Mouse (Mus musculus) brown adipose tissue, adult 24 weeks (tissue): Measurements from ENCODE around the gene Tac1. TPM values are rescaled to one million over a fixed set of nuclear protein-coding genes. Genes with fewer than 3 reads are reported as not detected.
"Not testable (repeated sequence)": the region's sequence is repeated elsewhere in the genome, so short reads cannot be mapped to it uniquely, and the experiment has no call there.

ENCODE experiments used
- H3K27ac ChIP-seq: fragments of 200-500 bp; replicated peaks from 2 replicates; pipeline ENCODE4 v1.5.1; 2012; ENCODE audit warnings: low read depth, mild to moderate bottlenecking, low read length
- H3K4me1 ChIP-seq: fragments of 200-500 bp; 2 replicates; pipeline ENCODE4 v1.6.1; 2012; ENCODE audit warnings: low read length, mixed read lengths; ENCODE audit not compliant: control insufficient read depth, insufficient read depth, insufficient read length
- H3K4me3 ChIP-seq: fragments of 200-500 bp; 2 replicates; pipeline ENCODE4 v1.5.1; 2012; ENCODE audit warnings: low read depth, mild to moderate bottlenecking, low read length, moderate library complexity; ENCODE audit not compliant: insufficient read depth
- polyA plus RNA-seq: library from polyadenylated mRNA; stranded (reverse); fragments of >200 nt; gene quantifications from 2 replicates; pipeline ENCODE4 v1.2.4, GENCODE M21; 2012; ENCODE audit not compliant: missing spikeins, insufficient read depth, insufficient read length

Tac1 gene
- not detected in 2 replicates for polyA plus RNA-seq

DNA sequence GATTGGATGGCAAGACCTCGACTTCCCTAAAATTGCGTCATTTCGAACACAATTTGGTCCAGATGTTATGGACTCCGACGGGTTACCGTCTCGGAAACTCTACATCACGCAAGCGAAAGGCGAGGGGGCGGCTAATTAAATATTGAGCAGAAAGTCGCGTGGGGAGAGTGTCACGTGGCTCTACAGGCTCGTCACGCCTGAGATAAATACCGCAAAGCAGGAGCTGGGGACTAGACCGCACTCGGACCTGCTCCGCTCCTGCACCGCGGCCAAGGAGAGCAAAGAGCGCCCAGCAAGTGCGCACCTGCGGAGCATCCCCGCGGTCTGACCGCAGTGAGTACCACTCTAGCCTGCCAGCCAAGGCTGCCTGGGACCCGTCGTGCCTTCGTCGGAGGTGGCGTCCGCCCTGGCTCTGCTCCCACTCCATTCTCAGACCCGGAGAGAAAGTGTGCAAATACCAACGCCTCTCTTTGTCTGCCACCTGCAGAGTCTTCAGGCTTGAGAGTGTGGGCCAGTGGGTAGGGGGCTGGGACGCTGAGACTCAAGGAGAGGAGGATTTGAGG is at the start of gene Tac1:
Tac1 (plus strand) TSS at position 51 of the 563 bp plus-strand sequence.
- Histone ChIP-seq H3K4me1 (no peaks in the 10 kb centered on the region; the same call in 1 of the 2 replicates), H3K27ac (no peak within 1 kb of the TSS), H3K4me3 (no peak within 1 kb of the TSS)

DNA sequence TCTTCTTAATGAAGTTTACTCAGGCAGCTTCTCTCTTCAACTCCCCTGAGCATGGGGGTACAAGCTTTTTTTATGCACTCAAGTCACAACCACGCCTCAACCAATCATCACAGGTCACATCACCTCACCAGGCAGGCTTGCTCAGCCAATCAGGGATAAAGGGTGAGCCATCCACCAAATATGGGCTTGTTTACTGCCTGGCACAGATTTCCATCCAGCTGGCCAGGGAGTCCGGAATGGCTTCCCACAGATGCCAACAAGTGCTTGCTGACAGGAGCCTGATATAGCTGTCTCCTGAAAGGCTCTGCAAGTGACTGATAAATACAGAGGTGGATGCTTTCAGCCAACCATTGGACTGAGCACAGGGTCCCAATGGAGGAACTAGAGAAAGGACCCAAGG is 11.2 kb upstream of the Tac1 start:
- H3K4me1 ChIP-seq, H3K4me3 ChIP-seq, H3K27ac ChIP-seq: not testable (repeated sequence)

DNA sequence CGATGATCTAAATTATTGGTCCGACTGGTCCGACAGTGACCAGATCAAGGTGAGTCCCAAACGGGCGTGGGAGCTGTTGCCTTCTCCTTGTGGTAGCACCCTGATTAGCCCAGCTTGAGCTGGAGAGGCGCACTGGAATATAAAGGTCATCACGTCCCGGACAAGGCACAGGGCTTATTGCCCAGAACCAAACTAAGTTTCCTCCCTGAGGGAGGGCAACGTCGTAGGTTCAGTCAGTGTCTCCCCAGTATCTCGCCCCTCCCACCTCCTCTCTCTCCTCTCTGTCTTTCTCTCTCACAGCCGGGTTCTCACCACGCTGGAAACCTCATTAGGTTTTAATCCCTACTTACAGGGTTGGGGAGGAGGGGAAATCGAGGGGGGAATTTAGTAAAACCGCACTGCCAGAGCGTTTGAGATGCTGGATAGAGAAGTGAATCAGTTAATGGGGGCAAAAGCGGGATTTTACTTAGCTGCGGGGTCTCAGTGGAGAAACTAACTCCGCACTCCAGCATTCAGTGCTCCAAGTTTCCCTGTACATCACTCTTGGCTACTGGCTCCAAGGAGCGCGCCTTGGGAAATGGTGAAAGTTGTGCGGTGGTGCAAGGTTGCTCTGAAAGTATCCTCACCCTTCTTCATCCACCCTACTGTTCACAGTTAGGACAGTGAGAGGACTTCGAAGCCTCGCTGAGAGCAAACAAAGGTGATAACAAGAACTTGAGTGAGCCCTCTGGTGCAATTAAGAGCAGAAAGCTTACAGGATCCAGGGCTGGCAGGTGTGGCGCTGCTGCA is 1.2 kb downstream of the Tac1 start:
- no peak overlapping the region for H3K27ac ChIP-seq
- H3K4me1 ChIP-seq, result no peaks in the 10 kb centered on the region; the same call in 1 of the 2 replicates
- no peak overlapping the region for H3K4me3 ChIP-seq

DNA sequence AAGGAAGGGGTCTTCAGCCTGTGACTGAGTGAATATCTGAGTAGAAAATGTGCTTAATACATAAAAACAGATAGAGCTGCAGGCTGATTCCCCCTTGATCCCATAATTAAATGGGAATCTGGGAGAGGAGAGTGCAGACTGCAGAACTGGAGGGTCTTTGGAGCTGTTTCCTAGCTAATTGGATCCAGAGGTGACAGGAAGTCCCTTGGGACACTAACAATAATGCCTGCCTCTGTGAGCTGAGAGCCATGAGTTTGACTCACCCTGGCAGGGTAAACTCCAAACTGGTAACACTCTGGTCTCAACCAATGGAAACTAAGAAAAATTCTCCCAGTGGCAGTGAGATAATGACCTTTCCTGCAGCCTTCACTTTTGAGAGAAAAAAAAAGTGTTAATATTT is 3.5 kb downstream of the Tac1 start:
- Histone ChIP-seq H3K27ac (no peak overlapping the region), H3K4me1 (no peaks in the 10 kb centered on the region; the same call in 1 of the 2 replicates), H3K4me3 (no peak overlapping the region)

DNA sequence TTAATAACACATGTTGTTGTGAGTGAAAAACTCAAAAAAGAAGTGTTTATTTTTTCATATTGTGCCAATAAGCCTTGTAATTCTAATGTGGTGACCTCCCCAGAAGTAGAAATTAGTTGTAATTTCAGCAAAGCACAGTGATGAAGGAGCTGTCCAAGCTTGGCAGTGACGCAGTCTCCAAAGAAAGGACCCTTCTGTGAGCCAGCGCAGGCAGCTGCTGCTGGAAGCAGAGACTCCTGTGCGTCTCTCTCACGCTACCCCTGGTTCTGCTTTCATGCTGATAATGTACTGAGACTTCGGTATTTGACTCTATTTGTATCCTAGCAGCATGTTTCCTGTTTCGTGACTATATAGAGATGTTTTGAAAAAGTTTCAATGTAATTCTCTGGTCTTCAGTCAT is 7.8 kb downstream of the Tac1 start:
- Histone ChIP-seq H3K27ac (no peak overlapping the region), H3K4me3 (no peak overlapping the region), H3K4me1 (no peaks in the 10 kb centered on the region)

DNA sequence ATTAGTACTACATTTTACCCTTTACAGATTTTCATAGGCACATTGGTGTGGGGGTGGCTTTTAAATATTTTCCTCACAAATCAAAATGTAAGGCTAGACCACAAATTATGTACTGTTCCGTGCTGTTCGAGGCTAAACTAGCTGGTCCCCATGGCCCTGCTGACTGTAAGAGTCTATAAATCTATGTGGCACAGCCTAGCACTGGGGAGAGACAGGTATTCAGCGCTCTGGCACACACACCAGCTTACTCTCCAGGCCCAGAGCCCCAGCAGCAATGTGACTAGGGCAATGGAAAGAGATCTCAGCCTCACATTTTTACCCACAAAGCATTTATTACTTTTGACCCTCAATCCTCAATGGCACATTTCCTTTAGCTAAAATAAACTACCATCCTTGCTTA is 9.9 kb downstream of the Tac1 start:
- Histone ChIP-seq H3K4me1 (no peaks in the 10 kb centered on the region), H3K27ac (no peak overlapping the region), H3K4me3 (no peak overlapping the region)

DNA sequence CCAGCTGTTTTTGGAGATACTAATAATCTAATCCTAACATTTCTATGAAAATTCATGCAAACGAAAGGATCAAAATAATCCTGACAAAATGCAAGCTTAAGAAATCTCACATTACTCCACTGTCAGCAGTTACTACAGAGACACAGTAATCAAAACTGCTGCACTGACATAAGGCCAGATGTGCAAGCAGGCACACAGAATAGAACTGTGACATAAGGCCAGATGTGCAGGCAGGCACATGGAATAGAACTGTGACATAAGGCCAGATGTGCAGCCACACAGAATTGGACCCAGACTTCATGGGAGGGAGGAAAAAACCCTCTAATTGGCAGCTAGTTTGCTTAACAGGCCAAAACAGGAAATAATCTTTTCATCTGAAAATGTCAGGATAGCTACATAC is 16.5 kb downstream of the Tac1 start:
- no peaks in the 10 kb centered on the region for H3K4me1 ChIP-seq
- H3K4me3 ChIP-seq, result no peak overlapping the region
- H3K27ac ChIP-seq, result no peak overlapping the region

DNA sequence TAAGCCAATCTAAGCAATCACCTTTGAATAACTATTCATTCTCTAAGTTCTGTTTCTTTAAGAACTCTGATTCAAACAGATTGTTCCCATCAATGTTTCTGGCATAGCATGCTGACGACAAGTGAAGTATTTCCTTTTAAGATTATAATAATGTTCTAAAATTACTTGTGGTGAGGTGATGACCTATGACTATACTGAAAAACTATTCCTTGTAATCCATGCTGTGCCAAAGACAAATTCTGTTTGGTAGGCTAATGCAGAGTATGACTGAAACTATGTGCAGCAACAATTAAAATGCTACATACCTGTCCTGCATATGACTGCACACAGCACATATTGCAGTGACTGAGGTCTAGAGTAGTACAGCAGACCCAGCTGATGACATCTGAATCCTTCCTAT is 23.4 kb downstream of the Tac1 start:
- Histone ChIP-seq H3K4me1 (no peaks in the 10 kb centered on the region), H3K4me3 (no peak overlapping the region), H3K27ac (no peak overlapping the region)

DNA sequence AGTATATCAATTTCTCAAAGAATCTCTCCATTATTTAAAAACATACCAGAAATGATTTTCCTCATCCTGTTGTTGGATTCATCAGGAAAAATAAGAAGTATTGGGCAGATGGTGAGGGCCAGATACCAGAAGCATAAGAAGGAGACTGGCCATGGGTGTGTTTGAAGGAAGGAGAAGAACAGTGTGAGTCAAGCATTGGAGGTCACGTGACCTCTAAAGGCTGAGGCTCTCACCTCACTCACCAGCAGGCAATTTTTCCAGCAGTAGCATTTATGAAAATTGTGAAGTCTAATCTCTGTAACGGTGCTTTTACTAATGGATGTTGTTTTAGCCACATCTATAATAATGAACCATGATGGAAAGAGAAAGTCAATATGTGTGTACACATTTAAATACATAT is 39.8 kb downstream of the Tac1 start:
- H3K4me3 ChIP-seq, result no peak overlapping the region
- no peak overlapping the region for H3K27ac ChIP-seq
- no peaks in the 10 kb centered on the region for H3K4me1 ChIP-seq

DNA sequence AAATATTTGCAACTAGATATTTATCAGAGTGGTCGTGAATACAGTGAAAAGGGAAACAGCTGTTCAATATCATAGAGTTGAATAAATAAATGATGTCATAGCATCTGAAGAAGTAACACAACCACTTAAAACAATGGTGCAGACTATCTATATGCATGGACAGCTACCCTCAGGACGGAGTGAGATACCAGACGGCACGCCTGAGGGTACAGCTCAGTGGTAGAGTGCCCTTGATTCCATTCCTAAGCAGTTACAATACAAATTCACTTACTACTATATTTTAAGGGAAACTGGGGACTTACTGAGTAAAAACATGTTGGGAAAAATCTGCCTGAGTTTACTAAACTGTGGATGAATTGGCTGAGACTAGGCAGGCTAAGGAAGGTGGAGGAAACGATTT is 43.7 kb downstream of the Tac1 start:
- Histone ChIP-seq H3K4me3 (no peak overlapping the region), H3K27ac (no peak overlapping the region), H3K4me1 (no peaks in the 10 kb centered on the region)

DNA sequence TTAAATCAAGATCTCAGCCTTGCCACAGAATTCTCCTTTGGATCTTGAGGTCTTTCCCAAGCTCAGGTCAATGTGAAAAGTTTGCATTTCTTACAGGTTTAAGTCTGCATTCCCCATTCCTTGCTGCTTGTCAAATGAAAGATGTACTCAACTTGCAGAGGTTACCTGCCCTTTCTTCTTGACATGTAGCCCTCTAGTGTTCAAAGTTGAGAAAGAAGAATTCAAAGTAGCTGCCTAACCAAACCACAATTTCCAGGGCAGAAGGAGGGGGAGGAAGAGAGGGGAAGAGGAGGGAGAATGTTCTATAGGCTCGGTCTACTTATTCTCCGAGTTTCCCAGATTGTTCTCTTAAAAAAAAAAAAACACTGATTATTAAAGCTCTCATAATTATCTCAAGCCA is 45.5 kb downstream of the Tac1 start:
- H3K27ac ChIP-seq, result no peak overlapping the region
- H3K4me1 ChIP-seq, result no peaks in the 10 kb centered on the region
- no peak overlapping the region for H3K4me3 ChIP-seq

DNA sequence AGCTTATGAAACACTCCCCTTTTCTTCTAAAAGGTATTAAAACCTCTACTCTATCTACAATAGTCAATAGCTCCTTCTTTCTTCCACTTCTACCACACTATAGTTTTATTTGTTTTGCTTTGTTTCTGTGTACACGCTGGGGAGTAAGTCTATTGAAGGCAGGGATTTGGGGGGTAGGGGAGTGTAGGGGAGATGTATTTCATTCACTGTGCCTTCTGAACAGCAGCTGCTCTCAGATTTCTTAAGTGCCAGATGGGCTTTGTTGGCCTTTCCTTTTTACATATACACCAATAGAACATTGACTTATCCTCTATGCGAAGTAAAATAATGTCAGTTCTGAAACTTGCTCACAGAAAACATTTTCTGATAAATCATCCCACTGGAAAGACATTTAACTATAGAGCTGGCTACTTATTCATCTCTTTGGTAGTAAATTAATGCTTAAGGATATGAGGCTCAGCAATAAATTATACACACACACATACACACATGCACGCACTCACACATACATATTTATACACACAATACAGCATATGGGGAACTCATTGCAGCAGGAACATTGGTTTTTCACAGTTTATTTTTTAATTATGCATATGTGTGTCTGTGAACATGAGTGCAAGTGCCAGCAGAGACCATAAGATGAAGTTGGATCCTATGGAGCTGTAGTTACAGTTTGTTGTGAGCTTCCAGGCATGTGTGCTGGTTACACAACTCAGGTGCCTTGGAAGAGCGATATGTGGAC is 46.8 kb downstream of the Tac1 start:
- Histone ChIP-seq H3K27ac (no peak overlapping the region), H3K4me3 (no peak overlapping the region), H3K4me1 (no peaks in the 10 kb centered on the region)

DNA sequence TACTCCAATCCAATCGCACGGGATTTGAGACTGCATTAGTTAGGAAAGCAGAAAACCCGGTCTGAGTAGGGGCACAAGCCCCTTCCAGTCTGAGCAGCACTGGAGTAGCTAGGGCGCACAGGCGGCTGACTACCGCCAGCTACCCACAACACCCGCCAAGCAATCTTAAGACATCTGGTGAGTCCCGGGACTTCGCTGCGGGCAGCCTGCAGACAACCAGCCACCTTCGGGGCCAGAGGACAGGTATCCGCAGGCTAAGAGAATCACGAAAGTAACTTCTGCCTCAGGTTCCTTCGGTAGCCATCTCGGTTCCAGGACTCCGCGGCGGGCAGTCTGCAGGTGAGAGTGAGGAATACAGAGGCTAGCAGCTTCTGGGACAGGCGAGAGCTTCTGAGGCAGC is 59.0 kb downstream of the Tac1 start:
- not testable (repeated sequence) for H3K27ac ChIP-seq, H3K4me3 ChIP-seq, H3K4me1 ChIP-seq
